Mouse (Mus musculus) left cerebral cortex, adult 9 months (tissue): ENCODE measurements around the gene Gm28510.
"Not testable (repeated sequence)": the region's sequence is repeated elsewhere in the genome, so short reads cannot be mapped to it uniquely, and the experiment has no call there.

Experiments used
- DNase-seq, 2 experiments: peaks; one replicate each; pipeline ENCODE4 v3.0.0; 2022; ENCODE audit warnings: low spot score in 2 of 2

Gm28510 gene

GRCm38 (mm10) chrY:10412437-10412836 is at the start of gene Gm28510:
Gm28510 (plus strand) TSS chrY:10412737.
- DNase-seq: not testable (repeated sequence)
